In genomic region chrX:60892801-60893681, GRCm38 (mm10) we compare ENCODE assay signal across 8 mouse cellular contexts. TPM values are rescaled to one million over a fixed set of nuclear protein-coding genes. Genes with fewer than 3 reads are reported as not detected.
DNase-seq lines count a peak whose midpoint lies in the region; ATAC-seq and TF ChIP-seq lines count a peak whose summit lies in the region.

TSS of gene Sox3 (minus strand) at chrX:60893430.

- peaks cover 68% of the 10 kb centered on the region for H3K27me3 ChIP-seq in heart, postnatal 0 days (ENCODE audit: control insufficient read depth, insufficient read depth, low read length)
- H3K27me3 ChIP-seq in forebrain, embryonic 13.5 days = 0 out of 2 replicates have a peak, but pooled peaks cover 4% of the 10 kb centered on the region
- peaks cover 81% of the 10 kb centered on the region for H3K27me3 ChIP-seq in liver, embryonic 16.5 days (ENCODE audit: control insufficient read depth, insufficient read depth, low read depth, low read length)

- H3K4me3 ChIP-seq in heart, postnatal 0 days (ENCODE audit: low read depth, low read length) = peak within 1 kb of the TSS; percentile 53
- peak within 1 kb of the TSS; percentile 64 for H3K4me3 ChIP-seq in forebrain, embryonic 13.5 days
- H3K4me3 ChIP-seq in liver, embryonic 16.5 days (ENCODE audit: low read depth, low read length) = peak within 1 kb of the TSS; percentile 38

- no peaks in the 10 kb centered on the region for H3K9me3 ChIP-seq in heart, postnatal 0 days (replicated peaks; ENCODE audit: control insufficient read depth, low read length)
- H3K9me3 ChIP-seq in forebrain, embryonic 13.5 days (replicated peaks) = no peaks in the 10 kb centered on the region
- H3K9me3 ChIP-seq in liver, embryonic 16.5 days (replicated peaks; ENCODE audit: control insufficient read depth, low read length) = no peaks in the 10 kb centered on the region; the same call in 1 of the 2 replicates

- TF ChIP-seq EP300 in heart, postnatal 0 days (IDR thresholded peaks at IDR 0.05; ENCODE audit: low read depth) = no peak

- DNase-seq in heart, postnatal 0 days (ENCODE audit: low spot score) = no peak
- no peak for DNase-seq in heart, adult 18-20 months
- peak; percentile 67 for DNase-seq in R1 (ENCODE audit: low read depth, low spot score)
- no peak for DNase-seq in cerebellum, adult 11-12 months
- DNase-seq in ovary, postnatal 10 days (ENCODE audit: low spot score) = no peak

- no peak for TF ChIP-seq CTCF in heart, postnatal 0 days (IDR thresholded peaks at IDR 0.05; ENCODE audit: low read depth)

- WGBS in heart, postnatal 0 days = 19% methylated on average over 68 of the region's 92 CpGs
- WGBS in forebrain, embryonic 13.5 days = 15% methylated on average over 83 of the region's 92 CpGs
- WGBS in liver, embryonic 16.5 days (ENCODE audit: insufficient replicate concordance) = 23% methylated on average over 84 of the region's 92 CpGs

- no peak within 1 kb of the TSS for H3K9ac ChIP-seq in heart, postnatal 0 days (replicated peaks; ENCODE audit: low read depth, low read length)
- H3K9ac ChIP-seq in forebrain, embryonic 13.5 days = peak within 1 kb of the TSS; percentile 78
- H3K9ac ChIP-seq in liver, embryonic 16.5 days (ENCODE audit: low read depth, low read length) = no peak within 1 kb of the TSS

- H3K27ac ChIP-seq in heart, postnatal 0 days (ENCODE audit: low read depth) = no peak within 1 kb of the TSS
- H3K27ac ChIP-seq in forebrain, embryonic 13.5 days = peak within 1 kb of the TSS; percentile 84
- no peak within 1 kb of the TSS for H3K27ac ChIP-seq in liver, embryonic 16.5 days (ENCODE audit: low read length)

- ATAC-seq in heart, postnatal 0 days (ENCODE audit: insufficient read depth, low read depth) = no peak
- ATAC-seq in forebrain, embryonic 13.5 days = peak; percentile 76
- no peak for ATAC-seq in liver, embryonic 16.5 days (ENCODE audit: low read depth)
- ATAC-seq in frontal cortex, adult (ENCODE audit: low TSS enrichment) = no peak

- H3K4me2 ChIP-seq in heart, postnatal 0 days (ENCODE audit: low read depth, low read length) = peak within 1 kb of the TSS; percentile 72
- peak within 1 kb of the TSS; percentile 67 for H3K4me2 ChIP-seq in forebrain, embryonic 13.5 days
- peak within 1 kb of the TSS; percentile 48 for H3K4me2 ChIP-seq in liver, embryonic 16.5 days (ENCODE audit: low read depth, low read length)

- no peaks in the 10 kb centered on the region for H3K4me1 ChIP-seq in heart, postnatal 0 days (ENCODE audit: control insufficient read depth, insufficient read depth)
- peaks cover 16% of the 10 kb centered on the region; the same call in 1 of the 2 replicates for H3K4me1 ChIP-seq in forebrain, embryonic 13.5 days
- H3K4me1 ChIP-seq in liver, embryonic 16.5 days (ENCODE audit: control insufficient read depth, low read depth, low read length) = no peaks in the 10 kb centered on the region

- H3K36me3 ChIP-seq in heart, postnatal 0 days (replicated peaks; ENCODE audit: control insufficient read depth, insufficient read depth, low read length) = no peaks in the 10 kb centered on the region
- no peaks in the 10 kb centered on the region for H3K36me3 ChIP-seq in forebrain, embryonic 13.5 days (ENCODE audit: poor library complexity, severe bottlenecking)
- H3K36me3 ChIP-seq in liver, embryonic 16.5 days (ENCODE audit: control insufficient read depth, insufficient read depth) = no peaks in the 10 kb centered on the region

RNA-seq across cellular contexts. Expression of gene Sox3, which starts in this region (rescaled TPM):
- not detected in 2 replicates for total RNA-seq in heart, postnatal 0 days (2014; rRNA removed; ENCODE audit: low replicate concordance)
- polyA plus RNA-seq in heart, postnatal 0 days (2015; fragmentation: Nextera tagmentation; extraction: Ambion mirVana) = 0.05 and 0.07 TPM in 2 replicates
- not detected for total RNA-seq in heart, adult 18-20 months (2021)
- polyA plus RNA-seq in forebrain, embryonic 13.5 days (2015; fragmentation: Nextera tagmentation; extraction: Ambion mirVana) = 6.0 and 6.2 TPM in 2 replicates
- polyA plus RNA-seq in liver, embryonic 16.5 days (2015; fragmentation: Nextera tagmentation; extraction: Ambion mirVana) = not detected in 2 replicates
